Mouse (Mus musculus) left cerebral cortex, adult 8-10 months (tissue): ENCODE data around the gene Clec4e. TPM values are rescaled to one million over a fixed set of nuclear protein-coding genes. Genes with fewer than 3 reads are reported as not detected.
"Not testable (repeated sequence)": the region's sequence is repeated elsewhere in the genome, so short reads cannot be mapped to it uniquely, and the experiment has no call there.

Experiments used
- DNase-seq, 2 experiments: peaks; one replicate each; pipeline ENCODE4 v3.0.0; 2022; ENCODE audit warnings: low spot score in 2 of 2
- total RNA-seq, 4 experiments: library from RNA; stranded (reverse); gene quantifications; 2 replicates each; pipeline ENCODE4 v1.2.4; 2022

Gene Clec4e
- total RNA-seq = not detected

GRCm38 (mm10) chr6:123289753-123290152 lies at the start of gene Clec4e:
Clec4e (minus strand) TSS chr6:123289870.
- no peak for DNase-seq

- DNase-seq = no peak
Observed at GRCm38 (mm10) chr6:123332503-123332902, 42.8 kb upstream of the Clec4e start.

GRCm38 (mm10) chr6:123308033-123308432 lies 18.4 kb upstream of the Clec4e start, which contains the start of gene Vmn2r19:
Vmn2r19 (plus strand) TSS chr6:123308333.
- no peak for DNase-seq

- not testable (repeated sequence) for DNase-seq
Observed at GRCm38 (mm10) chr6:123306315-123306714, 16.6 kb upstream of the Clec4e start.

GRCm38 (mm10) chr6:123296687-123297086 lies 7.0 kb upstream of the Clec4e start:
- DNase-seq = no peak

GRCm38 (mm10) chr6:123293509-123293908 lies 3.8 kb upstream of the Clec4e start:
- not testable (repeated sequence) for DNase-seq

- DNase-seq = no peak
Observed at GRCm38 (mm10) chr6:123292751-123293400, 3.2 kb upstream of the Clec4e start.

GRCm38 (mm10) chr6:123288931-123289330 lies 739 bp downstream of the Clec4e start:
- DNase-seq = no peak

GRCm38 (mm10) chr6:123286311-123286710 lies 3.4 kb downstream of the Clec4e start:
- no peak for DNase-seq

GRCm38 (mm10) chr6:123279443-123279842 lies 10.2 kb downstream of the Clec4e start:
- peak in 1 of 2 experiments; percentile 5 for DNase-seq

- DNase-seq = no peak
Observed at GRCm38 (mm10) chr6:123266945-123267344, 22.7 kb downstream of the Clec4e start.

- DNase-seq = no peak
Observed at GRCm38 (mm10) chr6:123265809-123266208, 23.9 kb downstream of the Clec4e start.

GRCm38 (mm10) chr6:123264194-123264593 lies 25.5 kb downstream of the Clec4e start:
- DNase-seq = no peak

GRCm38 (mm10) chr6:123261555-123262161 lies 28.0 kb downstream of the Clec4e start, which contains the start of gene Clec4d:
Clec4d (plus strand) TSS chr6:123262111.
- DNase-seq = no peak

- DNase-seq = no peak
Observed at GRCm38 (mm10) chr6:123260868-123261267, 28.8 kb downstream of the Clec4e start.

- no peak for DNase-seq
Observed at GRCm38 (mm10) chr6:123259889-123260603, 29.6 kb downstream of the Clec4e start.

- DNase-seq = no peak
Observed at GRCm38 (mm10) chr6:123258946-123259345, 30.7 kb downstream of the Clec4e start.

- no peak for DNase-seq
Observed at GRCm38 (mm10) chr6:123252735-123253134, 36.9 kb downstream of the Clec4e start.

- DNase-seq = not testable (repeated sequence)
Observed at GRCm38 (mm10) chr6:123248862-123249261, 40.8 kb downstream of the Clec4e start.

- no peak for DNase-seq
Observed at GRCm38 (mm10) chr6:123244201-123244600, 45.5 kb downstream of the Clec4e start.

GRCm38 (mm10) chr6:123237582-123237981 lies 52.1 kb downstream of the Clec4e start:
- no peak for DNase-seq
